Mouse (Mus musculus) liver, postnatal 0 days (tissue): ENCODE results near the gene Catsper3.

Experiments
- CTCF ChIP-seq: sonication (generic); IDR thresholded peaks from 2 replicates; pipeline ENCODE4 v1.5.1; 2016; ENCODE audit warnings: antibody characterized with exemption, low read depth
- EP300 ChIP-seq: IDR thresholded peaks from 2 replicates; pipeline ENCODE4 v1.6.1; 2016; ENCODE audit warnings: antibody characterized with exemption, low read depth, mild to moderate bottlenecking

- TF ChIP-seq EP300 (no peak), CTCF (no peak)
Observed at GRCm38 (mm10) chr13:55830081-55830832, 45.9 kb downstream of the Catsper3 start.
